Mouse (Mus musculus): Measurements from ENCODE around the gene Atrnl1.
"Not testable (repeated sequence)": the region's sequence is repeated elsewhere in the genome, so short reads cannot be mapped to it uniquely, and the experiment has no call there.

The Atrnl1 gene

GRCm38 (mm10) chr19:57816221-57816996 is 205.6 kb downstream of the Atrnl1 start:
- no peak for DNase-seq (ENCODE audit: low read depth, low spot score)

- no peak for DNase-seq (ENCODE audit: low read depth, low spot score)
Observed at GRCm38 (mm10) chr19:57817736-57818135, 206.9 kb downstream of the Atrnl1 start.

GRCm38 (mm10) chr19:57823446-57823845 is 212.6 kb downstream of the Atrnl1 start:
- no peak for DNase-seq (ENCODE audit: low read depth, low spot score)

GRCm38 (mm10) chr19:57825271-57826207 is 214.7 kb downstream of the Atrnl1 start:
- peak; percentile 17 for DNase-seq (ENCODE audit: low read depth, low spot score)

- no peak for DNase-seq (ENCODE audit: low read depth, low spot score)
Observed at GRCm38 (mm10) chr19:57833083-57833482, 222.2 kb downstream of the Atrnl1 start.

GRCm38 (mm10) chr19:57837882-57838281 is 227.0 kb downstream of the Atrnl1 start:
- DNase-seq (ENCODE audit: low read depth, low spot score) = no peak

GRCm38 (mm10) chr19:57838546-57838945 is 227.7 kb downstream of the Atrnl1 start:
- DNase-seq (ENCODE audit: low read depth, low spot score) = no peak

GRCm38 (mm10) chr19:57849915-57850314 is 239.1 kb downstream of the Atrnl1 start:
- DNase-seq (ENCODE audit: low read depth, low spot score) = no peak

- DNase-seq (ENCODE audit: low read depth, low spot score) = no peak
Observed at GRCm38 (mm10) chr19:57868350-57868749, 257.5 kb downstream of the Atrnl1 start.

- no peak for DNase-seq (ENCODE audit: low read depth, low spot score)
Observed at GRCm38 (mm10) chr19:57870871-57871270, 260.0 kb downstream of the Atrnl1 start.

- no peak for DNase-seq (ENCODE audit: low read depth, low spot score)
Observed at GRCm38 (mm10) chr19:57876057-57876456, 265.2 kb downstream of the Atrnl1 start.

- DNase-seq (ENCODE audit: low read depth, low spot score) = no peak
Observed at GRCm38 (mm10) chr19:57877343-57877742, 266.5 kb downstream of the Atrnl1 start.

- no peak for DNase-seq (ENCODE audit: low read depth, low spot score)
Observed at GRCm38 (mm10) chr19:57878583-57878982, 267.7 kb downstream of the Atrnl1 start.

- not testable (repeated sequence) for DNase-seq (ENCODE audit: low read depth, low spot score)
Observed at GRCm38 (mm10) chr19:57879841-57880240, 269.0 kb downstream of the Atrnl1 start.

- no peak for DNase-seq (ENCODE audit: low read depth, low spot score)
Observed at GRCm38 (mm10) chr19:57881927-57882326, 271.1 kb downstream of the Atrnl1 start.

- DNase-seq (ENCODE audit: low read depth, low spot score) = no peak
Observed at GRCm38 (mm10) chr19:57888871-57889270, 278.0 kb downstream of the Atrnl1 start.

GRCm38 (mm10) chr19:57889741-57890140 is 278.9 kb downstream of the Atrnl1 start:
- no peak for DNase-seq (ENCODE audit: low read depth, low spot score)

GRCm38 (mm10) chr19:57890954-57891353 is 280.1 kb downstream of the Atrnl1 start:
- no peak for DNase-seq (ENCODE audit: low read depth, low spot score)

GRCm38 (mm10) chr19:57894191-57894590 is 283.4 kb downstream of the Atrnl1 start:
- no peak for DNase-seq (ENCODE audit: low read depth, low spot score)

- no peak for DNase-seq (ENCODE audit: low read depth, low spot score)
Observed at GRCm38 (mm10) chr19:57900037-57900436, 289.2 kb downstream of the Atrnl1 start.

- no peak for DNase-seq (ENCODE audit: low read depth, low spot score)
Observed at GRCm38 (mm10) chr19:57909466-57909865, 298.6 kb downstream of the Atrnl1 start.

- DNase-seq (ENCODE audit: low read depth, low spot score) = no peak
Observed at GRCm38 (mm10) chr19:57910650-57911049, 299.8 kb downstream of the Atrnl1 start.

Data from CD4-positive helper T cell, adult 2 months (primary cell).